Mouse (Mus musculus): ENCODE data around the gene Klc3. TPM values are rescaled to one million over a fixed set of nuclear protein-coding genes. Genes with fewer than 3 reads are reported as not detected.

Klc3 gene
- polyA plus RNA-seq, 1 experiment: 1.6 TPM

DNA sequence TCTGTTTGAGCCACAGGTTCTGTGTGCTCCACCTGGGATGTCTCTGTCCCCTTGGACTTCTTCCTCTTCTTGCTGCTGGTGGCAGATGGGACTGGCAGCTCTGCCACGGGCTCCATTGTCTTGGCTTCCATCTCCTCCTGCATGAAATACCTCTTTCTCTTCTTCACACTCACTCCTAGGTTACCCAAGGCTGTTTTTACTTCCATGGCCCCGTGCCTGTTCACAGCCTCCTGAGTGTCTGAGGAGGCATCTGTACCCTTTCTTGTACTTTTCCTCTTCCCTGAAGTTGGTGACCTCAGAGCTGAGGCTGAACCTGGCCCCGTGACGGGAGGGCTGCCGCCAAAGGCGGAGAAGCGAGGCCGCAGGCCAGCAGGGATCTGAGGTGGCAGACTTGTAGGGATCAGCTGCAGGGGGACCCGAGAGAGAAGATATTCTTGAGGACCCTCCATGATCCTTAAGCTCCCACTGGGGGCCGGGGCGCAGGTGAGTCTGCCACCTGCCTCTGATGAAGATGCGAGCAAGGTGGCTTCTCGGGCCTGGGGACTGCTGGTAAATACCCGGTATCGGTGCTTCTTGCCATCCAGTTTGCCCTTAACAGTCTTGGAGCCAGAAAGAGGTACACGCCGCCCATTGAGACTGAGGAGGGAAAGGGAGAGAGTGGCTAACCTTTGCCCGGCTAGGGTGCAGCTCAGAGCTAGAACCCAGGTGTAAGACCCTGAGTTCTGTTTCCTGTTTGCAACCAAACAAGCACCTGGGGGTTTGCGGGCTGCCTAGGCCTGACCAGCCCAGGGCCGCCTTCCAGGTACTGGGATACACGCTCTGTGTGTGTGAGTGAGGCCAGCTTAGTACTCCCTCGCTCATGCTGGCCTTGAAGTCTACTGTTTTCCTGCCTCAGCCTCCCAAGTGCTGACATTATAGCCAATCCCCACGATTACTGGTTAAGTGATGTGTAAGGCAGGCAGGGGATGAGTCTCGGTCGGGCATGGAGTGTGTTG, 46.2 kb downstream of the Klc3 start:
- Histone ChIP-seq H3K4me3 (replicated peaks; ENCODE audit: control insufficient read depth, low read depth, low read length) (no peak overlapping the region), H3K27ac (ENCODE audit: control insufficient read depth, insufficient read depth, low read depth, low read length, poor library complexity) (no peak overlapping the region; the same call in 1 of the 2 replicates), H3K4me1 (ENCODE audit: control insufficient read depth, insufficient read depth, low read length) (peaks cover 2% of the 10 kb centered on the region; the same call in 1 of the 2 replicates)
- 84% methylated on average over 25 of the region's 25 CpGs for WGBS
- TF ChIP-seq POLR2A (IDR thresholded peaks at IDR 0.05; ENCODE audit: borderline replicate concordance, control insufficient read depth, low read depth, low read length): no peak
- TF ChIP-seq CTCF (IDR thresholded peaks at IDR 0.05; ENCODE audit: control insufficient read depth, insufficient read depth, low read length): no peak

DNA sequence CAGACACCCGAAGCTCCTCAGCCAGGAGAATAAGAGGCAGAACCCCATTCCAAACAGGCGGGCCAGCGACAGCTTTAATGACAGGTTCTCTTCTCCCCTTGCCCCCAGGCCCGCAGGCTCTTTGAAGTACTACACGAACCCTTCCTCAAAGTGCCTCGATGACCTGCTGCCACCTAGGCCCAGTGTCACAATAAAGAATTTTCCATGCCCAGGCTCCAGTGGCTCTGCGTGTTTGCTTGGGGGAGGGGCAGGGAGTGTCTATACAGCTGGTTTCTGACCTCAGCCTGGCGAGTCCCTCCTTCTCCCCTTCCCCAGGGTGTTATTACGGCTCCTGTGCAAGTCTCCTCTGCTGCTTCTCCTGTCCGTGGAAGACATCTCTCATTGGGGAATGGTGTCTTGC, 47.6 kb downstream of the Klc3 start:
- 84% methylated on average over 10 of the region's 10 CpGs for WGBS
- H3K27ac ChIP-seq (ENCODE audit: control insufficient read depth, insufficient read depth, low read depth, low read length, poor library complexity): no peak overlapping the region
- TF ChIP-seq CTCF (IDR thresholded peaks at IDR 0.05; ENCODE audit: control insufficient read depth, insufficient read depth, low read length) (no peak), POLR2A (IDR thresholded peaks at IDR 0.05; ENCODE audit: borderline replicate concordance, control insufficient read depth, low read depth, low read length) (no peak)
- peaks cover 2% of the 10 kb centered on the region; the same call in 1 of the 2 replicates for H3K4me1 ChIP-seq (ENCODE audit: control insufficient read depth, insufficient read depth, low read length)
- no peak overlapping the region for H3K4me3 ChIP-seq (replicated peaks; ENCODE audit: control insufficient read depth, low read depth, low read length)

DNA sequence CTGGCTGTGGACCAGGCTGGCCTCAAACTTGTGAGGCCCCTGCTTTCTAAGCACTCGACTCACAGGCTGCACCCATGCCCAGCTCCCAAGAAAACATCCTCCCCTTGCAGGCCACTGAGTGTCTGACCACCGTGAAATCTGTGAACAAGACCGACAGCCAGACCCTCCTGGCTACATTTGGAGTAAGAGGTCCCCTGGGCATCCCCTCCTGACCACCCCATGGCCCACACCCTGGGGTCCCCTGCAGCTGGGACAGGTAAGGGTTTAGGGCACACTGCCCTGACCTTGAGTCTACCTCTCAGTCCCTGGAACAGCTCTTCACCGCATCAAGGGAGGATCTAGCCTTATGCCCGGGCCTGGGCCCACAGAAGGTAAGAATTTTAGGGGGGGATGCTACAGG, 48.9 kb downstream of the Klc3 start:
- 83% methylated on average over 5 of the region's 5 CpGs for WGBS
- TF ChIP-seq CTCF (IDR thresholded peaks at IDR 0.05; ENCODE audit: control insufficient read depth, insufficient read depth, low read length) (no peak), POLR2A (IDR thresholded peaks at IDR 0.05; ENCODE audit: borderline replicate concordance, control insufficient read depth, low read depth, low read length) (no peak)
- peaks cover 2% of the 10 kb centered on the region; the same call in 1 of the 2 replicates for H3K4me1 ChIP-seq (ENCODE audit: control insufficient read depth, insufficient read depth, low read length)
- no peak overlapping the region for H3K4me3 ChIP-seq (replicated peaks; ENCODE audit: control insufficient read depth, low read depth, low read length)
- H3K27ac ChIP-seq (ENCODE audit: control insufficient read depth, insufficient read depth, low read depth, low read length, poor library complexity): no peak overlapping the region

DNA sequence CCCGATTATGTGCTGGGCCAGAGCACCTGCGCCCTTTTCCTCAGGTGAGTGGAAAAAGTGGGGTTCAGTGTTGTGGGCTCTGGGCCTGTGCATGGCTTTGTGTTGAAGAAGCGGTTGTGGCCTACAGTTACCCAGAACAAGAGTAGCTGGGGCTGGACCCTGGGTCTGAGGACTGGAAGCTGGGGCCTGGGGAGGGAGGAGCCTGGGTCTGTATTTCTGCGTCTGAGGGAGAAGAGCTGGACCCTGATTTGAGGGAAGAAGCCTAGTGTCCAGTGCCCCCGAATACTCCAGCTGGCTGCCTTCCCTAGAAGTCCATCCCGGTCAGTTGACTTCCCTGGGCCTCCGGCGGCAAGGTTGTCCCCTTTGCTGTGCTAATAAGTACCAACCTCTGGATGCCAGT, 53.7 kb downstream of the Klc3 start:
- TF ChIP-seq POLR2A (IDR thresholded peaks at IDR 0.05; ENCODE audit: borderline replicate concordance, control insufficient read depth, low read depth, low read length) (no peak), CTCF (IDR thresholded peaks at IDR 0.05; ENCODE audit: control insufficient read depth, insufficient read depth, low read length) (no peak)
- Histone ChIP-seq H3K4me1 (ENCODE audit: control insufficient read depth, insufficient read depth, low read length) (no peaks in the 10 kb centered on the region; the same call in 1 of the 2 replicates), H3K27ac (ENCODE audit: control insufficient read depth, insufficient read depth, low read depth, low read length, poor library complexity) (no peak overlapping the region), H3K4me3 (replicated peaks; ENCODE audit: control insufficient read depth, low read depth, low read length) (no peak overlapping the region)
- WGBS: 86% methylated on average over 8 of the region's 8 CpGs

DNA sequence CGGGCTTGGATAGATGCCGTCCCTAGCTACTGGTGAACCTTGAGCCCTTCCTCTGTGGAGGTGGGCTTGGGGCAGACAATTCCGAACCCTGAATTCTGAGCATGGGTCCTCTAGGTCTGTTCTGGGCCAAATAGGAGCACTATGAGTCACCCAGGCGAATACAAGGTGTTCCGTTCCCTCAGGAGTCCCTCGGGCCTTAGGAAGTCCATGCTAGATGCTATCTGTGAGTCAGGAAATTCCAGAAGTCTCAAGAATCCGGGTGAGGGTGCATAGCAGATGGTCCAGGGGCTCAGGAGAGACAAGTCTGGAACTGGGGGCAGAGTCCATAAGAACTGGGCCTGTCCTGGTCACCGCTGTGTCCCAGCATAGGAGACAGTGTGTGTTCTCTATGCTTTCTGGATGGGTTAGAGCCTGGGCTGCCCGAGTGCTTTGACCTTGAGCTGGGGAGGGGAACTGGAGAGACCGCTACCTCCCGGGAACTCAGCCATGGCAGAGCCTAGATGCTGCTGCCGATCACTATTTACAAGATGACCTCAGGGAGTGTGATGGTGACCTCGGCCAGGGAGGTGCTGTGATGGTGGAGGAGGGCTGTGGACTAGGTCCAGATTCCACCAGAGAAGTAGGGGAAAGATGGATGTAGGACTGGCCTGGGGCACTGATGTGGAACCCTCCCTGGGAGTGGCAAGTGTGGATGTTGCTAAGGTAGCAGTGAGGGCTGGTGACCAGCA, 54.6 kb downstream of the Klc3 start:
- peaks cover 2% of the 10 kb centered on the region; the same call in 1 of the 2 replicates for H3K4me1 ChIP-seq (ENCODE audit: control insufficient read depth, insufficient read depth, low read length)
- H3K4me3 ChIP-seq (replicated peaks; ENCODE audit: control insufficient read depth, low read depth, low read length): no peak overlapping the region
- WGBS: 85% methylated on average over 13 of the region's 13 CpGs
- no peak for TF ChIP-seq POLR2A (IDR thresholded peaks at IDR 0.05; ENCODE audit: borderline replicate concordance, control insufficient read depth, low read depth, low read length)
- TF ChIP-seq CTCF (IDR thresholded peaks at IDR 0.05; ENCODE audit: control insufficient read depth, insufficient read depth, low read length): no peak
- no peak overlapping the region for H3K27ac ChIP-seq (ENCODE audit: control insufficient read depth, insufficient read depth, low read depth, low read length, poor library complexity)

DNA sequence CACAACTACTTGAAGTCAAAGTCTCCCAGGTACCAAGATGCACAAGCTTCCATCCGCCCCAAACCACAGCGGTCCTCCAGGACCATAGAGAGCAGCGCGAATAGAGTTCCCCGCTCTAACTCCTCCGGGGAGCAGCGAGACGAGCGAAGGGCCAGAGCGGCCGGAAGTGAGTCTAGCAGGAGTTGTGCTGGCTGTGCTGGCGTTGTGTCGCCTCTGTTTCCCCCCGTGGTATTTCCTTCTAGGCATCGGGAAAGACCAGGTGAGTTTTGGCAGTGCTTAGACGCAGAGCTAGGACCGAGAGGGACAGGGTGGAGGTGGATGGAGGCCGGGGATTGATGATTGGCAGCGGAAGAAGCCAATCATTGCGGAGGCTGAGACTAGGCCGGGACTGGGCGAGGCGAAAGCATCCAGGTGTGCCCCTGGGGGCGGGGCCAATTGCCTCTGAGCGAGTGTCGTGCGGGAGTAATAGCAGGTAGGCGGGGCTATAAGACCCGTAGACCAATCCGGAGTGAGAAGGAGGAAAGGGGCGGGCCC, 58.9 kb downstream of the Klc3 start:
- Histone ChIP-seq H3K4me3 (replicated peaks; ENCODE audit: control insufficient read depth, low read depth, low read length) (peak overlapping the region; percentile 74), H3K27ac (ENCODE audit: control insufficient read depth, insufficient read depth, low read depth, low read length, poor library complexity) (peak overlapping the region; percentile 35; the same call in 1 of the 2 replicates), H3K4me1 (ENCODE audit: control insufficient read depth, insufficient read depth, low read length) (peaks cover 3% of the 10 kb centered on the region; the same call in 1 of the 2 replicates)
- TF ChIP-seq POLR2A (IDR thresholded peaks at IDR 0.05; ENCODE audit: borderline replicate concordance, control insufficient read depth, low read depth, low read length) (no peak; the same call in 1 of the 2 replicates), CTCF (IDR thresholded peaks at IDR 0.05; ENCODE audit: control insufficient read depth, insufficient read depth, low read length) (no peak)
- WGBS: 1% methylated on average over 31 of the region's 31 CpGs

Other genes with a start within 250 kb of the Klc3 start
- 0.62 and 0.79 TPM in 2 replicates for gene Gipr, start 238.0 kb downstream of the Klc3 start, polyA plus RNA-seq (2011; ENCODE audit: insufficient read depth, insufficient read length, low replicate concordance, missing spikeins)
- gene Eml2, start 227.7 kb downstream of the Klc3 start, polyA plus RNA-seq (2011; ENCODE audit: insufficient read depth, insufficient read length, low replicate concordance, missing spikeins): 14.2 and 33.1 TPM in 2 replicates
- gene Gpr4, start 191.6 kb downstream of the Klc3 start, polyA plus RNA-seq (2011; ENCODE audit: insufficient read depth, insufficient read length, low replicate concordance, missing spikeins): 0.34 and 0.70 TPM in 2 replicates
- 7.5 and 8.5 TPM in 2 replicates for gene Opa3, start 175.8 kb downstream of the Klc3 start, polyA plus RNA-seq (2011; ENCODE audit: insufficient read depth, insufficient read length, low replicate concordance, missing spikeins)
- gene Vasp, start 132.3 kb downstream of the Klc3 start, polyA plus RNA-seq (2011; ENCODE audit: insufficient read depth, insufficient read length, low replicate concordance, missing spikeins): 83.3 and 135 TPM in 2 replicates
- 3.6 TPM in 1 of 2 replicates, not detected in the other for gene Ppm1n, start 124.0 kb downstream of the Klc3 start, polyA plus RNA-seq (2011; ENCODE audit: insufficient read depth, insufficient read length, low replicate concordance, missing spikeins)
- 0.92 and 2.3 TPM in 2 replicates for gene Rtn2, start 121.5 kb downstream of the Klc3 start, polyA plus RNA-seq (2011; ENCODE audit: insufficient read depth, insufficient read length, low replicate concordance, missing spikeins)
- 0.50 and 1.1 TPM in 2 replicates for gene Fosb, start 94.1 kb downstream of the Klc3 start, polyA plus RNA-seq (2011; ENCODE audit: insufficient read depth, insufficient read length, low replicate concordance, missing spikeins)
- gene Ercc1, start 59.3 kb downstream of the Klc3 start, polyA plus RNA-seq (2011; ENCODE audit: insufficient read depth, insufficient read length, low replicate concordance, missing spikeins): 19.2 and 31.3 TPM in 2 replicates
- 11.7 and 13.7 TPM in 2 replicates for gene Cd3eap, start 44.6 kb downstream of the Klc3 start, polyA plus RNA-seq (2011; ENCODE audit: insufficient read depth, insufficient read length, low replicate concordance, missing spikeins)
- 1.7 and 4.0 TPM in 2 replicates for gene Ppp1r13l, start 44.4 kb downstream of the Klc3 start, polyA plus RNA-seq (2011; ENCODE audit: insufficient read depth, insufficient read length, low replicate concordance, missing spikeins)
- gene Ercc2, start 22.1 kb downstream of the Klc3 start, polyA plus RNA-seq (2011; ENCODE audit: insufficient read depth, insufficient read length, low replicate concordance, missing spikeins): 17.9 and 31.9 TPM in 2 replicates
- gene Ckm, start 672 bp upstream of the Klc3 start, polyA plus RNA-seq (2011; ENCODE audit: insufficient read depth, insufficient read length, low replicate concordance, missing spikeins): 25.1 and 31.8 TPM in 2 replicates
- 10.1 and 14.6 TPM in 2 replicates for gene Mark4, start 54.7 kb upstream of the Klc3 start, polyA plus RNA-seq (2011; ENCODE audit: insufficient read depth, insufficient read length, low replicate concordance, missing spikeins)
- gene Exoc3l2, start 59.2 kb upstream of the Klc3 start, polyA plus RNA-seq (2011; ENCODE audit: insufficient read depth, insufficient read length, low replicate concordance, missing spikeins): 4.2 and 10.3 TPM in 2 replicates
- gene Bloc1s3, start 104.3 kb upstream of the Klc3 start, polyA plus RNA-seq (2011; ENCODE audit: insufficient read depth, insufficient read length, low replicate concordance, missing spikeins): 4.4 and 8.0 TPM in 2 replicates
- 12.4 and 12.7 TPM in 2 replicates for gene Trappc6a, start 104.3 kb upstream of the Klc3 start, polyA plus RNA-seq (2011; ENCODE audit: insufficient read depth, insufficient read length, low replicate concordance, missing spikeins)
- gene Nkpd1, start 113.7 kb upstream of the Klc3 start, polyA plus RNA-seq (2011; ENCODE audit: insufficient read depth, insufficient read length, low replicate concordance, missing spikeins): not detected in 2 replicates
- gene Ppp1r37, start 159.0 kb upstream of the Klc3 start, polyA plus RNA-seq (2011; ENCODE audit: insufficient read depth, insufficient read length, low replicate concordance, missing spikeins): 71.6 and 93.5 TPM in 2 replicates
- 2.8 and 3.0 TPM in 2 replicates for gene Zfp296, start 173.2 kb upstream of the Klc3 start, polyA plus RNA-seq (2011; ENCODE audit: insufficient read depth, insufficient read length, low replicate concordance, missing spikeins)
- gene Gemin7, start 173.5 kb upstream of the Klc3 start, polyA plus RNA-seq (2011; ENCODE audit: insufficient read depth, insufficient read length, low replicate concordance, missing spikeins): 52.9 and 74.3 TPM in 2 replicates
- gene Clasrp, start 200.4 kb upstream of the Klc3 start, polyA plus RNA-seq (2011; ENCODE audit: insufficient read depth, insufficient read length, low replicate concordance, missing spikeins): 64.7 and 98.2 TPM in 2 replicates
- 6.4 and 12.0 TPM in 2 replicates for gene Relb, start 225.3 kb upstream of the Klc3 start, polyA plus RNA-seq (2011; ENCODE audit: insufficient read depth, insufficient read length, low replicate concordance, missing spikeins)